Mouse (Mus musculus): ENCODE results near the gene B830017H08Rik.

DNA sequence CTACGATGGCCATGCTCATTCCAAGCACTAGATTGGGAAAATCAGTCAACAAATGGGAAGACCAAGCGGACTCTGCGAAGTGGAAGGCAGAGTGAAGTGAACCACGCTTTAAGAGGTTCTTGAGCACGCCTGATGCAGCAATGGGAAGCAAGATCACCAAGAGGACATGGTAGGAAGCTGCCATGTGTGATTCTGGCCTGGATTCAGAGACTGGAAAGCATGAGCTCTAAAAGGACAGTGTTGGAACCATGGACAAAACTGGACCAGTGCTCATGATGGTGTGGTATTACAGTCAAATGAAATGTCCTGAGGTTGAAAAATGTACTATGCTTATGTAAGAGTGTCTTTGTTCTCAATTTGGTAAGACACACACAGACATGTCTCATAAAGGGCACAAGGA lies 18.4 kb downstream of the B830017H08Rik start:
- TF ChIP-seq CHD2 (IDR thresholded peaks at IDR 0.05; ENCODE audit: low read depth, low read length) (no peak), ZC3H11A (IDR thresholded peaks at IDR 0.05; ENCODE audit: borderline replicate concordance, low read depth, low read length) (no peak), HCFC1 (IDR thresholded peaks at IDR 0.05; ENCODE audit: borderline replicate concordance, insufficient read depth, low read length) (no peak), MAFK (IDR thresholded peaks at IDR 0.05; ENCODE audit: insufficient read depth, low read depth, low read length) (no peak)
